Mouse (Mus musculus) testis, adult 2 months (tissue): Measurements from ENCODE around the gene Rpusd2.

Experiments used
- CTCF ChIP-seq: fragments of 200-500 bp; IDR thresholded peaks from 2 replicates; pipeline ENCODE4 v1.5.1; 2012; ENCODE audit warnings: low read depth, mild to moderate bottlenecking, inconsistent platforms, low read length, moderate library complexity; ENCODE audit not compliant: control insufficient read depth, insufficient read depth, insufficient replicate concordance
- POLR2A ChIP-seq: fragments of 200-500 bp; IDR thresholded peaks from 2 replicates; pipeline ENCODE4 v1.6.1; 2012; ENCODE audit warnings: low read depth, mild to moderate bottlenecking, inconsistent platforms, low read length, moderate library complexity; ENCODE audit not compliant: control insufficient read depth

DNA sequence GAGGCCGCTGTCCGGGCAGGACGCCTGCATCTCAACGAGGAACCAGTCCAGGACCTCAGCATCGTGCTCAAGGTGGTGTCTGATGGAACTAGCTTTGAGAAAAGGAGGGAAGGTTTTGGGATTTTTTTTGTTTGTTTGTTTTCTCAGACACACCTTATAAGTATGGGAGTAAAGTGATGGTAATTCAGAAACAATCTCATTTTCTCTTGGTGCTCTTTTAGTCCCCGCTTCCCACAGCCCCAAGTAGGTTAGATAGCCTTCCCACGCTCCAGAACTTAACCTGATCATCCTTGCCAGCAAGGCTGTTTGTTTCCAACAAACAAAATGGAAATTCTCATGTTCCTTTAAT is 781 bp downstream of the Rpusd2 start:
- TF ChIP-seq CTCF, result no peak
- TF ChIP-seq POLR2A, result no peak
